Mouse (Mus musculus) adrenal gland, postnatal 25 days (tissue): Measurements from ENCODE around the gene Shc2. TPM values are rescaled to one million over a fixed set of nuclear protein-coding genes. Genes with fewer than 3 reads are reported as not detected.

ENCODE experiments used
- DNase-seq: peaks from one replicate; pipeline ENCODE4 v3.0.0; 2021; ENCODE audit warnings: mixed read lengths
- long read RNA-seq: library from polyadenylated mRNA; stranded (forward); transcript quantifications from one replicate; pipeline ENCODE4 v2.0.0, GENCODE M21; 2021
- total RNA-seq: library from RNA; stranded (reverse); gene quantifications from 2 replicates; pipeline ENCODE4 v1.2.3, GENCODE M21; 2021

The Shc2 gene
- 3.5 and 4.4 TPM in 2 replicates for total RNA-seq
- long read RNA-seq, partial matches to known transcripts: 1 of 7 reads
- long read RNA-seq, other reads (novel, unspliced or antisense): 2 of 7 reads

DNA sequence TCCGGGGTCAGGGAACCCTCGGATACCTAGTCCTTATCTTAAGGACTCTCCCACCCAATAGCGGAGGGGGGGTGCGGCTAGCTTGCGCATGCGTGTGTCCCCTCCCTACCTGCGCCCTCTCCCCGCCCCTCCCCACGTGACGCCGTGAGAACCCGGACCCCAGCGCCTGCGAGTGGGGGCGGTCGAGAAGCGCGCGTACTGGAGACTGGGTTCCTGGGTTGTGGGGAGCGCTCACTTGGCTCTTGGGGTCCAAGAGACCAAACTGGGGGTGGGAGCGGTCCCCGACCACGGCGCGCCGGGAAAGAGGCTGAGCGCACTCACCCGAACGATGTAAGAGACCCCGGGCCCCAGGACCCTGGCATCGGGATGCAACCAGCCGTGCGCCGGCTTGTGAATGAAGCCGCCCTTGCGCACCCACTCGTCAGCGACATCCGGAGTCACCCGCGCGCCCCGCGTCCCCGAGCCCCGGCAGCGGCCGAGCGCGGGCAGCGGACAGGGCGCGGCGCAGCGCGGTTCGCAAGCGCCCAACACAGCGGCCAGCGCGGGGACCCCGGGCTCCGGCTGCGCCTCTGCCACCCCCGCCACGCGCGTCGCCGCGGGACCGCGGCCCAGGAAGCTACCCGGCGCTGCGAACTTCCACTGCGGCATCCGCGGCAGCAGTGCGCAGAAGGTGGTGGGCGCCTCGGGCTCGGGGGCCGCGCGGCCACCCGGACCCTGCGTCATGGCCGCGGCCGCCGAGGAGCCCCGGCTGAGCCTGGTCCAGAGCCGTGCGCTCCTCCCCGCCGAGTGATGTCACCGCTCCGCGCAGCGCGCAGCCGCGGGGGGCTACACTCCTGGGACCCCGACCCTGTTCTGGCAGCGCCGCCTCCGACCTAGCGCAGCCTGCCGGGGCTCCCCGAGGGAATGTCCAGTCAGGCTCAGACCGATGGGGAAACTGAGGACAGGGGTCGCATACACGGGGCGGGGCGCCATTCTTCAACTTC, at the start of gene Shc2:
TSS of gene Shc2 (minus strand) at position 791 of the 983 bp plus-strand sequence.
- peak; percentile 47 for DNase-seq

DNA sequence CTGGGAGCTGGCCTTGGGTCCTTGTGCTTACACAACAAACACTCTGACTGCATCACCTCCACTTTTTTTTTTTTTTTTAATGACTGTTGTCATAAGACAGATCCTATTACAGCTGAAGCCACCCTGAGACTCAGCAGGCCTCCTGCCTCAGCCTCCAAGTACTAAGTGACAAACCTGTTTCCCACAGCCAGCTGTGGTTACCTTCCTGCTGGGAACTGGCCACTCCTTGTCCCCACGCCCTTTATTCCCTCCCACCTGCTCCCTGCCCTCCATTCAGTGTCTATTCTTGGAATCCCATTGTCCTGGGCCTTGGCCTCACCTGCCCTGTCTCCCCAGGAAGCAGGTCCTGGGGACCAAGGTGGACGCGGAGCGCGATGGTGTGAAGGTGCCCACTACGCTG, 49.8 kb upstream of the Shc2 start:
- DNase-seq: no peak

DNA sequence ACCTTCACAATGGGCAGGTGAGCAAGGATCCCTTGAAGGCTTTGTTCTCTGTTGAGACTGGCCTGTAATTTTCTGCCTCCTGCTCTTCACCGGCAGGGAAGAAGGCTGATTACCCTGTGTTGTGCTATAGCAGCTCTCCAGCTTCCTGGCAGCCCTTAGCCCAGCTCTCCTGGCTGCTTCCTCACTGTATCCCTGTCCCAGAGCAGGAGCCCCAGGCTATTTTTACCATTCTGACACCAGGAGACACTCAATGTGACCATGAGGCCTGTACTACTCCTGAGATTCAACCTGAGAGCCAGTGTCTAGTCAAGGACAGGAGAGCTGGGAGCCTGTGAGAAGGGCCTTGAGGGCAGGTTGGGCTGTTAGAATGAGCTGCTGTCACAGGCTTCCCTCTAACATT, 49.0 kb upstream of the Shc2 start:
- no peak for DNase-seq

DNA sequence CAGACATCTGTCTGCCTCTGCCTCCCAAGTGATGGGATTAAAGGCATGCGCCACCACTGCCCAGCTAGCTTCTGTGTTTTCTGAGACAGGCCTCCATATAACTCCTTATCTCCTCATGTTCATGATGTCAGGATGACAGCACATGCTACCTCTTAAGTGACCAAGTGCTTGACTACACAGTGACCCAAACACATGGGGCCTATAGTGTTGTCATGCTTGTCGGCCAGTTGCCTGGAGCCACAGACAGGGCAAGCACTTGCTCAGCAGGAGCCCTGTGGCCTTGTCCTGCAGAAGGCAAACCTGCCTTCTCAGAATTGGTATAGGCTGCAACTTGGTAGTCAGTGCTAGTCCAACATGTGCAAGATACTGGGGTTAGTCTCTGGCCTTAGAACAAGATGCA, 48.5 kb upstream of the Shc2 start:
- no peak for DNase-seq

DNA sequence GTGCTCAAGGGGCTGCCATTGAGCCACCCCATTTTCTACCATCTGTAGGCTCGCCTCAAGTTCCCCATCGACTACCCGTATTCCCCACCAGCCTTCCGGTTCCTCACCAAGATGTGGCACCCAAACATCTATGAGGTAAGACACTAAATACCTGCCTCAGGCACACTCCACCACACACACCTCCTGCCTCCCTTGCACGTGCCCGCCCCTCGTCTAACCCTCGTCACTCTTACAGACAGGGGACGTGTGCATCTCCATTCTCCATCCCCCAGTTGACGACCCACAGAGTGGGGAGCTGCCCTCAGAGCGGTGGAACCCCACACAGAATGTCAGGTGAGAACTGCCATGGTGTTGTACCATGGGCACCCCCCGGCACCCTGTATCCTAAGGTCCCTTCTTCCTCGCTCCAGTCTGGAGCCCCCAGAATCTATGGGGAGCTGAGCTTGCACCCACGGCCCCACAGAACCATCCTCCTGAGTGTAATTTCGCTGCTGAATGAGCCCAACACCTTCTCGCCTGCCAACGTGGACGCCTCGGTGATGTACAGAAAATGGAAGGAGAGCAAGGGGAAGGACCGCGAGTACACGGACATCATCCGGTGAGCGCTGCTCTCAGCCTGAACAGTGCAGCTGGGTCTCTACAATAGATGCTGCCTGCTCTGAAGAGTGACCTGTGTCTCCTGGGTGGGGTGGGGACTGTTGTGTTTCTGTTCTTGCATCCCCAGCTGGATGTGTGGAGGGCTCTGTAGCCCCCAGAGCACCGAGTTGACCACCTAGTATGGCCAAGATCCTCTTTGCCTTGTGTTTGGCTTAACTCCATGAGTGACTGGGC, 47.3 kb upstream of the Shc2 start:
- no peak for DNase-seq

DNA sequence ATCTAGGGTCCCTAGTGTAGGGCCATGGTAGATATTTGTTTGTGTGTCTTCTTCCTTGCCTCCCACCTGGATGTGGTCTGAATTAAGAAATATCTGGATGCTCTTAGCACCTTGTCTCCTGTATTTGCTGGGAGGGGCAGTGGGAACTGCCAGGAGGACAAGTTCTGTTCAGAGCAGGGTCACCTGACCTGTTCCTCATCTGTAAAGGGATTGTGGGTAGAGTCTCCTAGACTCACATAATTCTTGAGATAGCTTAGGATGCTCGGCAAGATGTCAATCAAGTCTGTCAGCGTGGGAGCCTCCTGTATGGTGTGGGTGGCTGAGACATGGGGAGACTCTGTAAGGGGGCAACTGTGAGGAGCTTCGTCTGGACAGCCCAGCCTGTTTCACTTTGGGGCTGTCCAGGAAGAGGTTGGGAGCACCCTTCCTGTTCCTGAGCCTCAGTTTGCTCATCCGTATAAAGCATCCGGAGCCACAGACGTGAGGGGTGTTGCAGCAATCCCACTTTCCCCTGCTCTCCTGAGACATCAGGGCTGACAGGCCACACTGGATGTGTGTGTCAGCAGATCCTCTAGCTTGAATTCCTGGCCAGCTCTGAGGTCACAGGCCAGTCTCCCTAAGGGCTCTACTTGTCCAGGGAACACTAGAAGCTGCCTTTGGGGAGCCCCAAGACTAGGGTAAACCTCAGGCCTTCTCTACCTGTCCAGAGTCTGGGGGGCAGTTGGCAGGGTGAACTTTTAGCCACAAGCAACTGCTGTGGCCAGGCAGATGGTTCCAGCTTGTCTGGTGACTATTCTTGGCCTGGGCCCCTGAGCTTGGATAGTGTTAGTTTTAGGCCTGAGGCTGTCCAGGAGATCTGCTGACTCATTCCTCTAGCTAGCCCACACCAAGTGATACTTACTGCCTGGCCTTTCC, 46.3 kb upstream of the Shc2 start:
- no peak for DNase-seq

DNA sequence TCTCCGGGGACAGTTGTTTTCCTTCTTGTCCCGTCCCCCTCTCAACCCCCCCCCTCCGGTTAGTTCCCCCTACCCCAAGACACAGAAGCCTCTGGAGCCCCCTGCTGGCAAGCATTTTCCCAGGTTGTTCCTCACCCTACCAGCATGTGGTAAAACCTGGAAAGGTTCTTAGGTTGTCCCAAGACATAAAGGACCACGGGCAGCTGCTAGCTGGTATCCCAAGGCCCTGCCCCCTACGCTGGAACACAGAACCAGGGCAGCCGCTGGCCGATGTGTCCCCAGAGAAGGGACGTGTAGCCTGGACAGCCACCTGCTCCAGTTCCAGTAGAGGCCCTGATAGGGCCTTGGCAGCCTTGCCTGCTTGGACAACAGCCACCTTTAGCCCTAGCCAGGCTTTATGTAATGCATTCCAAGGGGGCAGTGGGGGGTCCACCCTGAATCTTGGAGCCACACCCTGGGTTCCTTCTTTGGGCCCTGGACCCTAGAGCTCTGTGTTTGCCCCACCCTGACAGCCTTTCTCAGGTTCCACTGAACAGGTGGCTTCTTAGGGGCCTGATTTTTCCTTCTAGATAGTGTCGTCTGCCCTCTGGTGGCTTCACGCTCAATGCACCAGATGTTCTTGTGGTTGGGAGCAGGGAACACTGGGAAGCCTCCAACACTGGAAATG, 45.3 kb upstream of the Shc2 start:
- DNase-seq: peak; percentile 58

DNA sequence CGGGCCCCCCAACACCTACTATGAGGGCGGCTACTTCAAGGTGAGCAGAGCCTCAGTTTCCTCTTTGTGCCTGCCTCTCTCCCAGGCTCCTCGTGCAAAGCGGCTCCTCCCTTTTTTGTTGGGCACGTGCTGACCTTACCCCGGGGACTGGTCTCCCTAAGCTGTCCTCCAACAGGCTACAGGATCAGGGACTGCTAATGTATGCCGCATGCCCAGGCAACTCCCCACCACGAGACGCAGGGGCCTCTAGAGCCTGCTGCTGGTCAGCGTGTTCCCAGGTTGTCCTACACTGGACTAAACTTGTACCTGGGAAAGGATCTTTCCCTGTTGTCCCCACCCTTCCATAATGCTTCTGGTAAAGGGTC, 44.8 kb upstream of the Shc2 start:
- no peak for DNase-seq

DNA sequence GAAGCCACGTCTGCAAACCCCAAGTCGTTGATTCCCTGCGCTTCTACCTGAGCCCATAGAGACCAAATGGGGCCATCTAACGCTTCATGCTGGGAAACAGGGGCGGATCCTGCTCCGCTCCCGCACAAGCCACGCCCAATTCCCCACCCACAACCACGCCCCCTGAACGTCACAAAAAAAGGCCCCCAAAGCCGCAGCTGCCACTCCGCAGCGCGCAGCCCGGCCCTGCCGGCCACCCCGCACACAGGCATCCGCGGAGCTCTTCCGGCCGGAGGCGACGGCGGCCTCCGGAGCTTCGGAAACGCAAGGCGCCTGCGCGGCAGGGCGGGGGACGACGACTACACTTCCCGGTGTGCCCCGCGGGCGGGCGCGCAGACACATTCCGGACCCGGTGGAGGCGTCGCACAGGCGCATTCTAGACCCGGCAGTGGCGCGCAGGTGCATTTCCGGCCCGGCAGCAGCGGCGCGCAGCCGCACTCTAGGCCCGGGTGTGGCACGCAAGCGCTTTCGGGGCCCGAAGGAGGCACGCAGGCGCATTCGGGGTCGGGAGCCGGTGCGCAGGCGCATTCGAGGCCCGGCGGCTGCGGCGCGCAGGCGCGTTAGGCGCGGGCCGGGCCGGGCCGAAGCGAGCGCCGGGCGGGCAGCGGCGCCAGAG, 44.0 kb upstream of the Shc2 start, which contains the start of gene Cdc34:
TSS of gene Cdc34 (plus strand) at position 605 of the 655 bp plus-strand sequence.
- DNase-seq: peak; percentile 99

DNA sequence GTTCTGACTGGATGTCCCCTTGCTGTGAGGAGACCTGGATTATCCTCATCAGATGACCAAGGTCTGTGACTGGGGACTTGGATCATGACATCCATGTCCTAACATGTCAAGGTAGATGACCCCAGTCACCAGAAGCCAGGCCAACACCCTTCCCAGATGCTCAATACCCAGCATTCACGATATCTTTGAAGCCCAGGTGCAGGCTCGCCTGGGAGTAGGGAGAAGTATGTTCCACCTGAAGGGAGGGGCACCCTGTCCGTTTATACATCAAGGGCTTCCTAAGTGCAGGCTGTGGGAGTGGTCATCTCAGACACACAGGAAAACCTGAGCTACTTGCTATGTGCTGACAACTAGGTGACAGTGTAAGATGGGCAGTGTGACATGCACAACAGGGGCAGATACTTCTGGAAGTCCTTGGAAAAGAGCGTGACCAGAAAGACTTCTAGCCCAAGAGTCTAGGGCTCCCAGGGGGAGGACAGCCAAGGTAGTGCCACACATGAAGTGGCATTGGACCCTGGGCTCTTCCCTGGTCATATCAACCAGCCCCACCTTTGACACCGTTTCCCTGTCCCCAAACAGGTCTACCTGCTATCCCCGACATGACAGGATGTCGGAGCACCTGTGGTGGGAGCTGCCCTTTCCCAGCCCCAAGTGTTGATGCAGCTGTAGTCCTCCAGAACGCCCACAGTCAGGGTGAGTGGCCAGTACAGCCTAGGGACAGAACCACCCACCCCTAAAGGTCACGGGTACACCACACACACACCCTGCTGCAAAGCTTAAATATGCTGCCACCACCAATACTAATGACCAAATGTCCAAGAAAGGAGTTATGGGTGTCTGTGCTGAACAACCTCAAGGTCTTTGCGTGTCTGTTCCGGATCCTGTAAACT, 43.1 kb upstream of the Shc2 start:
- no peak for DNase-seq

DNA sequence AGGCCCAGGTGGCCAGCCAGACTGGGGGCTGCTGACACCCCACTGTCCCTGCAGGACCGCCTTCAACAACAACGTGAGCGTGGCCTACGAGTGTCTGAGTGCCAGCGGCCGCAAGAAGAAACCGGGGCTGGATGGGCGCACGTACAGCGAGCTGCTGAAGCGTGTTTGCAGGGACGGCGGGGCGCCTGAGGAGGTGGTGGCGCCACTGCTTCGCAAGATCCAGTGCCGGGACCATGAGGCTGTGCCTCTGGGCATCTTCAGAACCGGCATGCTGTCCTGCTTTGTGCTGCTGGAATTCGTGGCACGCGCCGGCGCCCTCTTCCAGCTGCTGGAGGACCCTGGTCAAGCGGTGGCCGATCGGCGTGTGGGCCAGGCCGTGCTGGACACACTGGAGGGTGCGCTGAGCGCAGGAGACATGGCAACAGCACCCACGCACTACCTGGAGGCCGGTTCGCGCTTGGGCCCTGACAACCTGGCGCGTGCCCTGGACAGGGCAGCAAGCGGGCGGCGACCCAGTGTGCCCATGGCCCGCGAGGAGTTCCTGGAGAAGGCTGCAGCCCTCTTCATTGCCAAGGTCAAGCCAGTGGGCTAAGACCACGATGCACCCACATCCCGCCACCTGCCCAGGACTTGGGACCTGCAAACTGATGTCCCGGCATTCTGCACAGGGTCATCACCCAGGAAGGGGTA, 37.8 kb upstream of the Shc2 start:
- no peak for DNase-seq

DNA sequence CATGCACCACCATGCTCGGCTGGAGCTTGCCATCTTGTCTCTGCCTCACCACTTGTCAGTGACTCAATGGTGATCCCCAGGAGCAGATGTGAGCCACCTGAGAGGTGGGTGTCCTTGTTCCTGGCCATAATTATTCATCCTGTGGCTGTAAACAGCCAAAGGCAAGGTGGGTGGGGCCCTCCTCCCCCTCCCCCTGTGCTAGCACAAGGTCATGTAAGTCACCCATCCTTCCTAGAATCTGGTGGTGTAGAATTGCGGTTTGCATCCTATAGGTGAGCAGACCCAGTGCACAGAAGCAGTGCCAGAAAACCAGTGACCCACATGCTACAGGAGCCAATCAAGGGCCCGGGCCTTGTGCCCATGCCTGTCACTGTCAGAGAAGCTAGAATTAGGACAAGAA, 35.3 kb upstream of the Shc2 start:
- DNase-seq: no peak

DNA sequence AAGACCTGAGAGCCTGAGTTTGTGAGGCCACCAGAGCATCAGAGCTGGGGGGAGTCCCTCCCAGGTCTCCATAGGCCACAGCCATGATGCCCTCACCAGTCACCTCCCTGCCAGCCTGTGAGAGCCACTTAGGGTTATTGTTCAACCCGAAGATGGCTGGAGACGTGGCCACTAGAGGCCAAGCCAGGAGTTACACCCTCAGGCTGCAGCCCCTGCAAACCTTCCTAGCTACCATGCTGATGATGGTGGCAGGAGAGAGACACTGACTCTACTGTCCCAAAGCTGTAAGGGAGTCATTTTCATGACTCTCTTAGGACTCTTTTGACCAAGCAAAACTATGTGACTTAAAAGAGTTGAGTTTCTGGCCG, 34.4 kb upstream of the Shc2 start:
- DNase-seq: no peak

DNA sequence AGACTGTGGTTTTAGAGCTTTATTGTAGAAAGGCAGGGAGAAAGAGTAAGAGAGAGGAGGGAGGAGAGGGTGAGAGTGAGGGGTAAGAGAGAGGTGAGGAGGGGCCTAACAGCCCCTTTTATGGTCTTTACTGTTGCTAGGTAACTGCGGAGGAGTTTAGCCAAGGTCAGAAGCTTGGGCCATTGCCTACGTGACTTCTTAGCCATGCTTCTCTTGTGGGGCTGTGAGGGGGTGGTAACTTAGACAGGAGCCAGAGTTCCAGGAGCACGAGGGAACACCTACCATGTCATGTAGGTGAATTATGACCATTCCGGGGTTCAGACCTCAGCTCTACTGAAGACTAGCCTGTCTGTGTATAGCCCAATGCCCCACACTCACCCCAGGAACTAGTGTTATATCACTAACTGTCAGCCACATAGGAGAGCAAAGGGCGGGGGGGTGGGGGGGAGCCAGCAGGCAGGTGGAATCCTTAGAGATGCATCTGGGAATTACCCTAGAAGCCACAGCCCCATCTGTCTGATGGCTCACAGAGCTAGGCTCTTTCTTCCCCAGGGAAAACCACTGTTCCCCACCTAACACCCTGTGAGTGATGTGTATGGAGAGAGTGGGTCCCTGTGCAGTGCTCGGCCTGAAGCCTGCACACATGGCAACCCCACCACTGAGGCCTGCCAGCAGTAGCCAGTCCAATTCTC, 33.8 kb upstream of the Shc2 start:
- no peak for DNase-seq

DNA sequence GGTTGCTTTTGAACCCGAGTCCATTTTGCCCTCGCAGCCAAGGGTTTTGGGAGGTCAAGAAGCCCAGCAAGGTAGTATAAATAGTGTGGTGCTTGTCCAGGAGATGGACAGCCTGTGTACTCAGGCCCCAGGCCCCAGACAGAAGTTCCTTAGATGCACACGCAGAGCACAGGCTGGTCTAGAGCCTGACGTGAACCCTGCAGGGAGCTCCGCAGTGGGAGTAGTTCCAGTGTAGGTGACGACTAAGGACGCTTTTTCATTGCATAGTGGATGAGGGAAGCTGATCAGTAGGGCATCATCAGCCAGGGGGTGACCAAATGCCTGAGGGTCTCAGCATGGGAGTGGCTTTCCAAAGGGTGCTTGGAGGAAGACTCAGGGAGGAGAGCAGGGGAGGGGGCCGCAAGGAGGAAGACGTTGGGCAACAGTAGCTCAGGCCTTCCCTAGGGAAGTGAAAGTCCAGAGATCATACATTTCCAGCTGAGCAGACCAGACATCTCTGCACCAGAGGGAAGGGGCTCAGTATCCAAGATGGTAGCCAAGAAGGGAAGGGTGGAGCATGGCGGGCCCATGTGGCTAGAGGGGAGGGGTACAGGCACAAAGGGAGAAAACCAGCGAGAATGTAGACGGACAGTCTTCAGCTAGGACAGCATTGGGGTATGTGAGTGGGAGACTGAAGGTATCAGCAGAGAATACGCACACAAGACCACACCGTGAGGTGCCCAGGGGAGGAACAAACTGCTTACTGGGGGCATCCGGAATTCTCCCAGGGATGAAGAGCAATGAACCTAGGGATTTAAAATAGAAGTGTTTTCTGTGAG, 32.6 kb upstream of the Shc2 start:
- DNase-seq: no peak

DNA sequence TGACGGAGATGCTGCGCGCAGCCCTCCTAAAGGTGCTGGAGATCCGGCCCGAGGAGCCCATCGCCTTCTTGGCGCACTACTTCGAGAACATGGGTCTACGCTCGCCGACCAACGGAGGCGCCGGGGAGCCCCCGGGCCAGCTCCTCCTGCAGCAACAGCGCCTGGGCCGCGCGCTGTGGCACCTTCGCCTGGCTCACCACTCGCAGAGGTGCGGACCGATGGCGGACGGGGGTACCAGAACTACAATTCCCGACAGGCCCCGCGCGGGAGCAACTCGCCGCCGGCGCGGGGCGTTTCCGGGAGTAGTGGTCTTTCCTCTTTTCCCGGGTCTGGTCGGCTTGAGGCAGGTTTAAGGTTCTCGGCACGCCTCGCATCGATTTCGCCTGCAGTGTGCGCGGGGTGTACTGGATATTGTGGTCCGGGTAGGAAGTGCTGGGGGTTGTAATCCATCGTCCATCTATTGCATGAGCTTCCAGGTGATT, 31.9 kb upstream of the Shc2 start:
- peak; percentile 79 for DNase-seq
